8 mouse cellular contexts compared by ENCODE assay signal in the genomic region with DNA sequence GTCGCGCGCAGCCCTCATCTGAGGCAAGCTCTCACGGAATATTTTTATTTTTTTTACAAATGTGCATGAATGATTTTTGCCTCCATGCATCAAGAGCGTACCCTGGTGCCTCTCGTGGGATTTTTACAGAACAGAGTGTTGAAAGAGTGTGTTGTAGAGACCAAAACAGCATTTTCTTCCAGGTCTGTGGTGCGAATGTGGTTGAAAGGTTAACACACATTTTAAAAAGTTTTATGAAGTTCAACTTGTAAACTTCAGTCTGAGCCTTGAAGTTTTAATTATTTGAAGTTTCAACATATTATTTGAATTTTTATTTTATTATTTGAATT. TPM values are rescaled to one million over a fixed set of nuclear protein-coding genes. Genes with fewer than 3 reads are reported as not detected.
DNase-seq lines count a peak whose midpoint lies in the region; ATAC-seq and TF ChIP-seq lines count a peak whose summit lies in the region.

No protein-coding gene starts in this region.

- peaks cover 0 to 17% of the 10 kb centered on the region in 2 experiments; a peak in 1 of 4 replicates for H3K4me1 ChIP-seq in heart, embryonic 14.5 days (ENCODE audit: control insufficient read depth in 2 of 2, insufficient read depth in 2 of 2, low read length in 2 of 2)
- H3K4me1 ChIP-seq in MEL (ENCODE audit: control insufficient read depth in 1 of 2, insufficient read depth in 2 of 2, low read length in 2 of 2): peaks cover 0 to 8% of the 10 kb centered on the region in 2 experiments; a peak in 2 of 4 replicates
- H3K4me1 ChIP-seq in hindbrain, embryonic 11.5 days (replicated peaks; ENCODE audit: control insufficient read depth, insufficient read depth, low read length): 0 out of 2 replicates have a peak, but pooled peaks cover 3% of the 10 kb centered on the region
- peaks cover 28% of the 10 kb centered on the region for H3K4me1 ChIP-seq in midbrain, embryonic 10.5 days

- peak overlapping the region; percentile 83 for H3K4me2 ChIP-seq in heart, embryonic 14.5 days (ENCODE audit: low read length)
- H3K4me2 ChIP-seq in hindbrain, embryonic 11.5 days (replicated peaks; ENCODE audit: low read depth, low read length): peak overlapping the region; percentile 53

- H3K27me3 ChIP-seq in heart, embryonic 14.5 days (ENCODE audit: control insufficient read depth, insufficient read depth, low read length): no peaks in the 10 kb centered on the region
- H3K27me3 ChIP-seq in MEL (ENCODE audit: control insufficient read depth in 1 of 2, insufficient read depth in 2 of 2, low read length in 2 of 2): no peaks in the 10 kb centered on the region
- no peaks in the 10 kb centered on the region for H3K27me3 ChIP-seq in hindbrain, embryonic 11.5 days (ENCODE audit: control insufficient read depth, insufficient read depth, low read length)
- H3K27me3 ChIP-seq in midbrain, embryonic 10.5 days (ENCODE audit: low read depth, poor library complexity, severe bottlenecking): no peaks in the 10 kb centered on the region

- H3K9me3 ChIP-seq in heart, embryonic 14.5 days (ENCODE audit: control insufficient read depth, low read length): no peaks in the 10 kb centered on the region
- no peaks in the 10 kb centered on the region for H3K9me3 ChIP-seq in MEL (replicated peaks; ENCODE audit: insufficient read depth, low read length)
- H3K9me3 ChIP-seq in hindbrain, embryonic 11.5 days (ENCODE audit: control insufficient read depth, low read length): no peaks in the 10 kb centered on the region
- H3K9me3 ChIP-seq in midbrain, embryonic 10.5 days (replicated peaks): no peaks in the 10 kb centered on the region

- WGBS in heart, embryonic 14.5 days: under 1% methylated on average over 7 of the region's 7 CpGs
- WGBS in hindbrain, embryonic 11.5 days: under 1% methylated on average over 7 of the region's 7 CpGs
- WGBS in midbrain, embryonic 10.5 days: under 1% methylated on average over 7 of the region's 7 CpGs

- TF ChIP-seq POLR2A in MEL (IDR thresholded peaks at IDR 0.05; ENCODE audit: control insufficient read depth in 1 of 2, insufficient read depth in 1 of 2, low read depth in 1 of 2, low read length in 2 of 2, poor library complexity in 1 of 2): no peak

- TF ChIP-seq RAD21 in MEL (IDR thresholded peaks at IDR 0.05; ENCODE audit: low read depth, low read length): no peak

- peaks cover 15% of the 10 kb centered on the region for H3K79me2 ChIP-seq in MEL (ENCODE audit: control insufficient read depth, insufficient read depth, low read length, poor library complexity)

- H3K9ac ChIP-seq in heart, embryonic 14.5 days (ENCODE audit: low read length): peak overlapping the region; percentile 94
- peak overlapping the region; percentile 61 for H3K9ac ChIP-seq in MEL (ENCODE audit: control insufficient read depth, low read depth, low read length, poor library complexity, severe bottlenecking)
- H3K9ac ChIP-seq in hindbrain, embryonic 11.5 days (ENCODE audit: low read depth, low read length): peak overlapping the region; percentile 56

- TF ChIP-seq EP300 in MEL (IDR thresholded peaks at IDR 0.05; ENCODE audit: low read depth in 1 of 2, low read length in 2 of 2): no peak

- peak overlapping the region; percentile 52 to 94 for H3K4me3 ChIP-seq in heart, embryonic 14.5 days (ENCODE audit: control insufficient read depth in 1 of 2, insufficient read depth in 1 of 2, low read depth in 1 of 2, low read length in 2 of 2)
- H3K4me3 ChIP-seq in MEL (ENCODE audit: control insufficient read depth in 1 of 2, insufficient read depth in 1 of 2, low read depth in 2 of 2, low read length in 2 of 2): peak overlapping the region; percentile 80 to 82
- peak overlapping the region; percentile 93 for H3K4me3 ChIP-seq in hindbrain, embryonic 11.5 days (ENCODE audit: low read depth, low read length)
- peak overlapping the region; percentile 96 for H3K4me3 ChIP-seq in midbrain, embryonic 10.5 days

- ATAC-seq in heart, embryonic 14.5 days (ENCODE audit: insufficient number of reproducible peaks, insufficient read depth, low FRiP score, low read depth): peak; percentile 34; the same call in 1 of the 2 replicates
- ATAC-seq in hindbrain, embryonic 11.5 days (ENCODE audit: low FRiP score): peak; percentile 75

- H3K27ac ChIP-seq in heart, embryonic 14.5 days (replicated peaks in 1 of 2; ENCODE audit: control insufficient read depth in 1 of 2, insufficient read depth in 1 of 2, low read depth in 2 of 2, low read length in 2 of 2): peak overlapping the region; percentile 78 to 83
- H3K27ac ChIP-seq in MEL (ENCODE audit: control insufficient read depth, low read depth, low read length): peak overlapping the region; percentile 38
- H3K27ac ChIP-seq in hindbrain, embryonic 11.5 days (ENCODE audit: low read depth, low read length): peak overlapping the region; percentile 36; the same call in 1 of the 2 replicates
- H3K27ac ChIP-seq in midbrain, embryonic 10.5 days (replicated peaks): peak overlapping the region; percentile 85

- H3K36me3 ChIP-seq in heart, embryonic 14.5 days (ENCODE audit: control insufficient read depth, insufficient read depth, low read length): peaks cover 37% of the 10 kb centered on the region
- peaks cover 0 to 2% of the 10 kb centered on the region in 2 experiments; a peak in 1 of 4 replicates for H3K36me3 ChIP-seq in MEL (ENCODE audit: control insufficient read depth in 1 of 2, insufficient read depth in 2 of 2, low read length in 2 of 2)
- 0 out of 2 replicates have a peak, but pooled peaks cover 2% of the 10 kb centered on the region for H3K36me3 ChIP-seq in hindbrain, embryonic 11.5 days (ENCODE audit: control insufficient read depth, insufficient read depth, low read length)
- H3K36me3 ChIP-seq in midbrain, embryonic 10.5 days: peaks cover 34% of the 10 kb centered on the region

- no peak for TF ChIP-seq CTCF in MEL (IDR thresholded peaks at IDR 0.05 in 2 of 3, conservative IDR thresholded peaks at IDR 0.05 in 1 of 3; ENCODE audit: control insufficient read depth in 1 of 3, insufficient read depth in 1 of 3, low read depth in 2 of 3, low read length in 3 of 3, poor library complexity in 1 of 3, severe bottlenecking in 1 of 3)

- DNase-seq in heart, adult 9 months (ENCODE audit: low spot score in 2 of 2): no peak
- no peak for DNase-seq in MEL (ENCODE audit: low read depth, low spot score)
- no peak for DNase-seq in hindbrain, embryonic 11.5 days (ENCODE audit: low spot score)
- no peak for DNase-seq in midbrain, embryonic 10.5 days (ENCODE audit: low spot score)
- DNase-seq in adrenal gland, adult 8-10 months: no peak
- DNase-seq in cerebellum, adult 11 months: no peak
- no peak for DNase-seq in urinary bladder, postnatal 4 days (ENCODE audit: low spot score in 2 of 2)

TF ChIP-seq in MEL, 35 proteins besides CTCF, POLR2A, EP300 and RAD21:
- TF ChIP-seq MEF2A (IDR thresholded peaks at IDR 0.05; ENCODE audit: extremely low read depth, insufficient replicate concordance, low read depth, low read length, poor library complexity, severe bottlenecking): no peak
- TF ChIP-seq HCFC1 (IDR thresholded peaks at IDR 0.05; ENCODE audit: low read depth, low read length): no peak
- TF ChIP-seq TBP (IDR thresholded peaks at IDR 0.05; ENCODE audit: low read depth, low read length): 0 out of 2 replicates have a peak, but pooled peaks have one; percentile 47

RNA-seq across cellular contexts. Expression of a gene that starts 0.3 kb away (rescaled TPM):
- polyA plus RNA-seq in heart, embryonic 14.5 days (2014; fragmentation: Nextera tagmentation; extraction: Ambion mirVana): 8.3 and 9.1 TPM in 2 replicates
- total RNA-seq in MEL (2012; rRNA removed): 12.5 and 16.2 TPM in 2 replicates
- 10 to 100 TPM in 1 of 2 experiments, not detected in 1; 14.2 TPM for polyA plus RNA-seq in MEL (2012; ENCODE audit: insufficient read depth in 1 of 2, insufficient read length in 2 of 2, low read depth in 1 of 2, low replicate concordance in 2 of 2, missing spikeins in 1 of 2)
- 12.1 and 13.4 TPM in 2 replicates for polyA plus RNA-seq in hindbrain, embryonic 11.5 days (2014; fragmentation: Nextera tagmentation; extraction: Ambion mirVana)
- polyA plus RNA-seq in midbrain, embryonic 10.5 days (2016; fragmentation: Nextera tagmentation; extraction: Ambion mirVana): 14.3 and 14.7 TPM in 2 replicates
- 1 to 10 TPM; 6.5 to 7.8 (median 7.1) TPM for total RNA-seq in adrenal gland, adult 8-10 months (2022)

RNA-seq across cellular contexts. Expression of a gene that starts 41.7 kb away (rescaled TPM):
- 1.7 and 1.9 TPM in 2 replicates for polyA plus RNA-seq in heart, embryonic 14.5 days (2014; fragmentation: Nextera tagmentation; extraction: Ambion mirVana)
- 0.07 TPM in 1 of 2 replicates, not detected in the other for total RNA-seq in MEL (2012; rRNA removed)
- under 1 TPM in 1 of 2 experiments, not detected in 1; 0.25 TPM for polyA plus RNA-seq in MEL (2012; ENCODE audit: insufficient read depth in 1 of 2, insufficient read length in 2 of 2, low read depth in 1 of 2, low replicate concordance in 2 of 2, missing spikeins in 1 of 2)
- polyA plus RNA-seq in hindbrain, embryonic 11.5 days (2014; fragmentation: Nextera tagmentation; extraction: Ambion mirVana): not detected in 2 replicates
- polyA plus RNA-seq in midbrain, embryonic 10.5 days (2016; fragmentation: Nextera tagmentation; extraction: Ambion mirVana): 0.04 and 0.06 TPM in 2 replicates
- total RNA-seq in adrenal gland, adult 8-10 months (2022): not detected

RNA-seq across cellular contexts. Expression of a gene that starts 55.0 kb away (rescaled TPM):
- polyA plus RNA-seq in heart, embryonic 14.5 days (2014; fragmentation: Nextera tagmentation; extraction: Ambion mirVana): 39.5 and 41.0 TPM in 2 replicates
- 7.0 and 8.4 TPM in 2 replicates for total RNA-seq in MEL (2012; rRNA removed)
- polyA plus RNA-seq in MEL (2012; ENCODE audit: insufficient read depth in 1 of 2, insufficient read length in 2 of 2, low read depth in 1 of 2, low replicate concordance in 2 of 2, missing spikeins in 1 of 2): 1 to 10 TPM in 1 of 2 experiments, not detected in 1; 5.7 TPM
- 65.0 and 65.6 TPM in 2 replicates for polyA plus RNA-seq in hindbrain, embryonic 11.5 days (2014; fragmentation: Nextera tagmentation; extraction: Ambion mirVana)
- polyA plus RNA-seq in midbrain, embryonic 10.5 days (2016; fragmentation: Nextera tagmentation; extraction: Ambion mirVana): 55.6 and 58.6 TPM in 2 replicates
- total RNA-seq in adrenal gland, adult 8-10 months (2022): 10 to 100 TPM; 20.0 to 26.5 (median 23.6) TPM
